Mouse (Mus musculus) stomach, embryonic 15.5 days (tissue): Measurements from ENCODE around the gene Pmm2. TPM values are rescaled to one million over a fixed set of nuclear protein-coding genes. Genes with fewer than 3 reads are reported as not detected.

Experiments used
- ATAC-seq: fragments of 200-750 bp; cut with Nextera tagmentation; 2 replicates; pipeline ENCODE4 v1.8.0; 2017; ENCODE audit warnings: low read depth, moderate number of reproducible peaks, moderate TSS enrichment; ENCODE audit not compliant: insufficient read depth, low FRiP score
- H3K27ac ChIP-seq: fragments of 300-500 bp; sonication (generic); 2 replicates; pipeline ENCODE4 v1.5.1; 2015; ENCODE audit warnings: mild to moderate bottlenecking, inconsistent platforms
- H3K27me3 ChIP-seq: fragments of 300-500 bp; sonication (generic); replicated peaks from 2 replicates; pipeline ENCODE4 v1.6.1; 2015; ENCODE audit warnings: inconsistent platforms
- H3K36me3 ChIP-seq: fragments of 300-500 bp; sonication (generic); 2 replicates; pipeline ENCODE4 v1.6.1; 2015; ENCODE audit warnings: inconsistent platforms
- H3K4me1 ChIP-seq: fragments of 300-500 bp; sonication (generic); 2 replicates; pipeline ENCODE4 v1.6.1; 2015; ENCODE audit warnings: inconsistent platforms
- H3K4me2 ChIP-seq: fragments of 300-500 bp; sonication (generic); 2 replicates; pipeline ENCODE4 v1.6.1; 2015; ENCODE audit warnings: mild to moderate bottlenecking, inconsistent platforms
- H3K4me3 ChIP-seq: fragments of 300-500 bp; sonication (generic); replicated peaks from 2 replicates; pipeline ENCODE4 v1.5.1; 2015; ENCODE audit warnings: inconsistent platforms
- H3K9ac ChIP-seq: fragments of 300-500 bp; sonication (generic); 2 replicates; pipeline ENCODE4 v1.6.1; 2015; ENCODE audit warnings: inconsistent platforms
- H3K9me3 ChIP-seq: fragments of 300-500 bp; sonication (generic); 2 replicates; pipeline ENCODE4 v1.6.1; 2016; ENCODE audit warnings: inconsistent platforms
- WGBS: fragments of 180-500 bp; shearing (Covaris S2); methylation state at CpG from one replicate; pipeline ENCODE4 v1.1.7; 2015; 5-methylcytosine and 5-hydroxymethylcytosine counted together
- polyA plus RNA-seq: library from polyadenylated mRNA; unstranded; fragments of >200 nt; fragmentation: Nextera tagmentation; extraction: Ambion mirVana; gene quantifications from 2 replicates; pipeline ENCODE4 v1.2.1, GENCODE M21; 2015

Pmm2 gene
- polyA plus RNA-seq, 1 experiment from 2014 or later = 67.6 TPM

DNA sequence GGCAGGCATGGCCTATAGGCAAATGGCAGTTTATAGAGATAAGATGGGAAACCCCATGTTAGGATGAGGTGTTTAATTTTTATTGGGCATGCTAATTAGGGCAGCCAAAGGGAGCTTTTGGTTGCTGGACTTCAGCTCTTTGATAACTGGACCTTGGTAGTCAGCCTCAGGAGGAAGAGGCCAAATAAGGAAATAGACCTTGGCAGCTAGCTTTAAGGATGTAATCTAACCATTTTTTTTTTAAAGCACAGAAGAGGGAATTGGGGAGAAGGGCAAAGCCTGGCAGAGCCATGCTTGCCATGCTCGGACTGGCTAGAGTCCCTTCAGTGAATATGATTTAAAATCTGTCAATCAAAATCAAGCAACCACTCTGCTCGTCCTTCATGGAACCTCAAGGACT lies 7.1 kb upstream of the Pmm2 start:
- H3K4me3 ChIP-seq = no peak overlapping the region
- no peaks in the 10 kb centered on the region for H3K9me3 ChIP-seq
- ATAC-seq = no peak
- WGBS = 73% methylated on average over 2 of the region's 2 CpGs
- H3K4me1 ChIP-seq = peaks cover 1% of the 10 kb centered on the region; the same call in 1 of the 2 replicates
- no peak overlapping the region for H3K4me2 ChIP-seq
- H3K9ac ChIP-seq = no peak overlapping the region
- peaks cover 3% of the 10 kb centered on the region; the same call in 1 of the 2 replicates for H3K36me3 ChIP-seq
- H3K27me3 ChIP-seq = no peaks in the 10 kb centered on the region
- no peak overlapping the region for H3K27ac ChIP-seq

- WGBS = 84% methylated on average over 5 of the region's 5 CpGs
- Histone ChIP-seq H3K4me1 (peaks cover 8% of the 10 kb centered on the region), H3K36me3 (peaks cover 3% of the 10 kb centered on the region; the same call in 1 of the 2 replicates), H3K27ac (no peak overlapping the region), H3K9me3 (no peaks in the 10 kb centered on the region), H3K9ac (no peak overlapping the region), H3K4me3 (no peak overlapping the region), H3K4me2 (no peak overlapping the region), H3K27me3 (no peaks in the 10 kb centered on the region)
- ATAC-seq = no peak
These were observed 6.0 kb upstream of the Pmm2 start for GRCm38 (mm10) chr16:8631428-8631827.

DNA sequence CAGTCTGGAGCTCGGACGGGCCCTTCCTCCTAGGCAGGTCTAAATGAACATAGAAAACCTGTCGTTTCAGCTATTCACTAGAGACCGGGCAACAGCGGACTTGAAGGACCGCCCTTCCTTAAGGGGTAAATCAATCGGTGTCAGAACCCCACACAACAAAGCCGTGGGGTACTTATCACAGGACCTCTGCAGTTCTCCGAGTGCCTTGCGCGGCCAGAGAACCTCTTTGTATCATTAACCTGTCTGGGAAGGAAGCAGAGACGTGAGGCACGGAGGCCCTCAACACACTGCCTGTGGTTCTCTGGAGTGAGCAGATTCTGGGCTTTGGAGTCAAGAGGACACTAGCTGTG lies 632 bp upstream of the Pmm2 start:
- ATAC-seq = peak; percentile 19; the same call in 1 of the 2 replicates
- H3K27ac ChIP-seq = peak overlapping the region; percentile 95
- WGBS = under 1% methylated on average over 13 of the region's 13 CpGs

DNA sequence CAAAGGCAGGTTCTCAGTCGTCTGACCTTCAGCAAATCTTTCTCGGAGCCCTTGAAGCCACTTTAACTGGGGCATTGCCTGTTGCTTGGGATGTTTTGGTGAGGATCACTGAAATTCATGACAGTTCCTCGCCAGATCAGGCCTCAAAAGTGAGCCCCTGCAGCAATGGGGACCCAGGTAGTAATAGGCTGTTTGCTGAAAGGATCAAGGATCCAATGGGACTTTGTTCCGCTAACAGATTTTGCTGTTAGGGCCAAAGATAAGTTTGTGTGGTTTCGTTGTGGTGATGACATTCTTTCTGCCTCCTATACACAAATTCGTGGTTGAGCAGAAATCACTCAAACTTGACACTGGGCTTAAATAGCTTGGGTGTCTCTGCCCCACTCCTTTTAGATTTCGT lies 657 bp downstream of the Pmm2 start:
- WGBS = 33% methylated on average over 7 of the region's 7 CpGs
- H3K9me3 ChIP-seq = no peaks in the 10 kb centered on the region
- H3K4me1 ChIP-seq = peaks cover 11% of the 10 kb centered on the region
- H3K27me3 ChIP-seq = no peaks in the 10 kb centered on the region
- ATAC-seq = no peak
- H3K4me2 ChIP-seq = peak overlapping the region; percentile 78
- H3K4me3 ChIP-seq = peak overlapping the region; percentile 91
- peak overlapping the region; percentile 85 for H3K9ac ChIP-seq
- peaks cover 4% of the 10 kb centered on the region; the same call in 1 of the 2 replicates for H3K36me3 ChIP-seq
- peak overlapping the region; percentile 95 for H3K27ac ChIP-seq

More for the DNA sequence above, 632 bp upstream of the Pmm2 start:
- peaks cover 11% of the 10 kb centered on the region for H3K4me1 ChIP-seq
- H3K9me3 ChIP-seq = no peaks in the 10 kb centered on the region
- peak overlapping the region; percentile 78 for H3K4me2 ChIP-seq
- peak overlapping the region; percentile 85 for H3K9ac ChIP-seq
- H3K27me3 ChIP-seq = no peaks in the 10 kb centered on the region
- peak overlapping the region; percentile 91 for H3K4me3 ChIP-seq
- H3K36me3 ChIP-seq = no peaks in the 10 kb centered on the region

DNA sequence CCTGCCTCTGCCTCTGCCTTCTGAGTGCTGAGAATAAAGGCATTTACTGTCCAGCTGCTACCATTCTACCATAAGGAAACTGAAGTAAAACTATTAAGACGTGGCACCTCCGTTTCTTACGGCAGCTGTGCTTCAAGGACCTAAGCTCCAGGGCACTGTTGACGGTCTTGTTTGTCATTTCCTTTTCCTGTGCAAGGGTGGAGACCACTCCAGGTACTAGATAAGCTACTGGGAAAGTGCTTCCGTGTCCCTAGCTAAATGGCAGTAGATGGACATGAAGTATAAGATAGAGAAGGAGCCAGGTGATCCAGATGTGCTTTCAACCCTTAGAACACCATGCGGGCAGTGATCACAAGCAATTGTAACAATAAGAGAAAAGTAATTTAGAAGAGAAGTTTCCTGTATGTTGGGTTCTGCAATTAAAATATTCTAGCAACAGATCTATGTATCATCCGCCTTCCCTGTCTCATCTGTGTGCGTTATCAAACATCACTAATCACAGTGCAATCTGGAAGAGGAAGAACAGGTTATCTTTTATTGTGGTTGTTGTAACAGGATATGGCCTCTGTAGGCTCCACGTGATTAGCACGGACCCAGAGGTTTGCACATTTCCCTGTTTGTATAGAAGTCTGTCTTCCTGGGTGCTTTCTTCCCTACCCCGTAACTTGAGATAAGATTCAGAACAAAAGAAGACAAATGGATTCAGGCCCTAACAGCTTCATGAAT lies 2.2 kb downstream of the Pmm2 start:
- no peak for ATAC-seq
- Histone ChIP-seq H3K4me2 (no peak overlapping the region), H3K9me3 (no peaks in the 10 kb centered on the region), H3K9ac (no peak overlapping the region), H3K27ac (no peak overlapping the region), H3K36me3 (peaks cover 12% of the 10 kb centered on the region), H3K27me3 (no peaks in the 10 kb centered on the region), H3K4me3 (no peak overlapping the region), H3K4me1 (peaks cover 11% of the 10 kb centered on the region)
- WGBS = 70% methylated on average over 11 of the region's 11 CpGs

DNA sequence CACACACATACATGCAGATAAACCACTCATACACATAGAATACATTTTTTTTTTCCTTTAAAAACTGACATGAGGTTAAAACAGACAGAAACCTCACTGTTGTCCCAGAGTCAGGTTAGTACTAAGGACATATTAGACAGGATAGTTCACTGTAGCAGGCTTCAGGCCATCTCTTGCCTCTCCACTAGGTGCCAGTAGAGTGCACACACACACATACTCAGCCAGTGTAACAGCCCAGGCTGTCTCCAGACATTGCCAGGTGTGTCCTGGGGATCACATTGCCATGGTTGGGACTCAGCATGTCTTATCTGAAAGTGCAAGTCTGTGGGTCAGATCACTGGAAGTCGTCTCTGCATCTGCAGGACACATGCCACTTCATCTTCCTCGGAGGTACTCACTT lies 6.4 kb downstream of the Pmm2 start:
- Histone ChIP-seq H3K4me3 (no peak overlapping the region), H3K4me1 (no peaks in the 10 kb centered on the region), H3K27ac (no peak overlapping the region), H3K36me3 (peaks cover 45% of the 10 kb centered on the region), H3K4me2 (no peak overlapping the region), H3K9ac (no peak overlapping the region), H3K27me3 (no peaks in the 10 kb centered on the region), H3K9me3 (no peaks in the 10 kb centered on the region)
- ATAC-seq = peak; percentile 78; the same call in 1 of the 2 replicates
- 71% methylated on average over 2 of the region's 2 CpGs for WGBS

- Histone ChIP-seq H3K4me3 (no peak overlapping the region), H3K9ac (no peak overlapping the region), H3K4me1 (no peaks in the 10 kb centered on the region), H3K36me3 (peaks cover 52% of the 10 kb centered on the region), H3K27ac (no peak overlapping the region), H3K9me3 (no peaks in the 10 kb centered on the region), H3K27me3 (no peaks in the 10 kb centered on the region), H3K4me2 (no peak overlapping the region)
- ATAC-seq = no peak
- 77% methylated on average over 6 of the region's 6 CpGs for WGBS
These were observed 8.1 kb downstream of the Pmm2 start for GRCm38 (mm10) chr16:8645546-8645945.

DNA sequence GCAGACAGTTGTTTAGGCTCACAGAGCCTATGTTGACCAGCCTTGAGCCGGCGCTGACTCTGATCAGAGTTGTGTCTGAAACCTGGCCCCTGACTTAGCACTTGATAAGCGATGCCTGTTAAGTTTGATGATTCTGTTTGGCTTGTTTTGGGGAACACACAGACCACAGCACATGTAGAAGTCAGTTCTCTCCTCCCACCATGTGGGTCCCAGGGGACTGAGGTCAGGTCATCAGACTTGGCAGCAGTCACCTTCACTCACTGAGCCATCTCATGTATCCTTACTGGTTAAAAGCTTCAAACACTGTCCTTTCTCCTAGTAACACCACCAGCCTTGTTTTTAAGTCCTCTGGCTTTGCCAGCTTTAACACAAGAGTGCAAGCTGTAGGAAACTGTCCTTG lies 12.5 kb downstream of the Pmm2 start:
- Histone ChIP-seq H3K4me1 (no peaks in the 10 kb centered on the region), H3K4me2 (no peak overlapping the region), H3K9ac (no peak overlapping the region), H3K36me3 (peaks cover 68% of the 10 kb centered on the region), H3K27me3 (no peaks in the 10 kb centered on the region), H3K4me3 (no peak overlapping the region), H3K9me3 (no peaks in the 10 kb centered on the region), H3K27ac (no peak overlapping the region)
- ATAC-seq = no peak
- WGBS = 95% methylated on average over 3 of the region's 3 CpGs

- 87% methylated on average over 6 of the region's 6 CpGs for WGBS
- ATAC-seq = no peak
- Histone ChIP-seq H3K4me3 (no peak overlapping the region), H3K27me3 (no peaks in the 10 kb centered on the region), H3K9me3 (no peaks in the 10 kb centered on the region), H3K9ac (no peak overlapping the region), H3K4me2 (no peak overlapping the region), H3K27ac (no peak overlapping the region), H3K36me3 (peaks cover 59% of the 10 kb centered on the region), H3K4me1 (no peaks in the 10 kb centered on the region)
These were observed 17.6 kb downstream of the Pmm2 start for GRCm38 (mm10) chr16:8655108-8655507.

DNA sequence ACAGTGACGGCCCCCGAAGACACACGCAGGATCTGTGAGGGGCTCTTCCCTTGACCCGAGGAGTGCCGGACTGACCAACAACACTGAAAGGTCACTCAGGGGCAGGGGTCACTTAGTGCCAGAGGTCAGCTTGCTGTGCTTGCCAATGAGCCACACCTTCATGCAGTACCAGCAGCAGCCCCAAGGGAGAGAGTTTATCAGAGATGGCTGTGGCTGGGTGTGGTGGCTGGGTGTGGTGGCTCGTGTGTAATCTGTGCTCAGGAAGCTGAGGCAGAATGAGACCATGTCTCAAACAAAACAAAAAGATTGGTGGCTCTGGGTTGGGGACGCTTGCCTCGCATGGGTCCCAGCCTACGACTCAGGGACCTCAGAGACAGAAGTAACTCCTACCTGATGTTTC lies 18.1 kb downstream of the Pmm2 start:
- Histone ChIP-seq H3K27me3 (no peaks in the 10 kb centered on the region), H3K4me1 (no peaks in the 10 kb centered on the region), H3K36me3 (peaks cover 59% of the 10 kb centered on the region), H3K27ac (no peak overlapping the region), H3K4me3 (no peak overlapping the region), H3K9ac (no peak overlapping the region), H3K4me2 (no peak overlapping the region), H3K9me3 (no peaks in the 10 kb centered on the region)
- 78% methylated on average over 9 of the region's 9 CpGs for WGBS
- no peak; the same call in 1 of the 2 replicates for ATAC-seq

- H3K36me3 ChIP-seq = peaks cover 62% of the 10 kb centered on the region
- no peak overlapping the region for H3K9ac ChIP-seq
- H3K4me3 ChIP-seq = no peak overlapping the region
- no peak for ATAC-seq
- H3K4me2 ChIP-seq = no peak overlapping the region
- no peak overlapping the region for H3K27ac ChIP-seq
- H3K9me3 ChIP-seq = no peaks in the 10 kb centered on the region
- H3K27me3 ChIP-seq = no peaks in the 10 kb centered on the region
- H3K4me1 ChIP-seq = no peaks in the 10 kb centered on the region
- WGBS = 69% methylated on average over 2 of the region's 2 CpGs
These were observed 18.8 kb downstream of the Pmm2 start for GRCm38 (mm10) chr16:8656256-8656655.

GRCm38 (mm10) chr16:8658349-8658748 lies 20.9 kb downstream of the Pmm2 start:
- H3K36me3 ChIP-seq = peaks cover 46% of the 10 kb centered on the region
- 77% methylated on average over 4 of the region's 4 CpGs for WGBS
- H3K9ac ChIP-seq = no peak overlapping the region
- no peaks in the 10 kb centered on the region for H3K27me3 ChIP-seq
- H3K4me2 ChIP-seq = no peak overlapping the region
- no peak overlapping the region for H3K27ac ChIP-seq
- no peaks in the 10 kb centered on the region for H3K4me1 ChIP-seq
- H3K4me3 ChIP-seq = no peak overlapping the region
- ATAC-seq = no peak
- no peaks in the 10 kb centered on the region for H3K9me3 ChIP-seq
